Mouse (Mus musculus): ENCODE results near the gene Bend5. TPM values are rescaled to one million over a fixed set of nuclear protein-coding genes. Genes with fewer than 3 reads are reported as not detected.

The Bend5 gene
- polyA plus RNA-seq, 1 experiment from 2014 or later, result 65.8 TPM

DNA sequence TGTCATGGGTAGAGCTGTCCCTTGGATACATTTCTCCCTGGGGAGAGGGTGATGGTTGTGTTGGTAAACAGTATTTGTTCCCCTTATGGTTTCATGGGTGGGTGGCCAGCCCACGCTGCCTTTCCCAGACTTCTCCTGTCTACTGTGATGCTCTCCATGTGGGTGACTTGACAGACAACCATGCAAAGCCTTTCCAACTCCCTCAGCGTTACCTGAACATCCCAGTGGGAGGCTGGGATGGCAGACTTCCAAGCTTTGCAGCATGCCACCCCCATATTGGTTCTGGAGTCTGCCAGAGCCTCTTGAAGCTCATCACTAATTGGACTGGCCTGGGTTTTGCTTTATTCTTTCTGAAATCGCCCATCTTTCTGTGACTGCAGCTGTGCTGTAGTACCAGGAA, 83.9 kb downstream of the Bend5 start:
- ATAC-seq (ENCODE audit: low FRiP score, low read depth), result no peak
- Histone ChIP-seq H3K4me3 (no peak overlapping the region), H3K36me3 (no peaks in the 10 kb centered on the region), H3K27me3 (replicated peaks) (no peaks in the 10 kb centered on the region), H3K27ac (no peak overlapping the region), H3K4me1 (no peaks in the 10 kb centered on the region), H3K9ac (no peak overlapping the region), H3K4me2 (replicated peaks) (no peak overlapping the region), H3K9me3 (no peaks in the 10 kb centered on the region)
- 81% methylated on average over 3 of the region's 3 CpGs for WGBS

DNA sequence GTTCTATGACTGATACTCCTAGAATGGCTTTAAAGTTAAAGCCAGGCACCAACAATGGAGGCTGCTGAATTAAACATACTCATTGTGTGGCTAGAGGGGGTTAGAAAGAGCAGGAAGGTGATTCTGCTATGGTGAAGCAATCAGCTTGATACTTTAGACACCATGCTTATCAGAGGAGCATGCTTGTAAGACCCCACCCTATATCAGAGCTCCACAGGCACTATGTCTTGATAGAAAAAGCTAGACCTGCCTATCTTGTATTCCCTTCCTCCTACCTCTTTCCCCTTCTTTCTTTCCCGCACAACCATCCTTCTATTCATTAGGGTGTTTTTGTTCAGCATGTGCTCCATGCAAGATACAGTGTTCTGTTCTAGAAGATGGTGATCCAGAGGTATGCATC, 86.6 kb downstream of the Bend5 start:
- H3K9me3 ChIP-seq, result no peaks in the 10 kb centered on the region
- WGBS, result 83% methylated on average over 1 of the region's 1 CpGs
- no peak overlapping the region for H3K4me3 ChIP-seq
- no peak overlapping the region for H3K4me2 ChIP-seq (replicated peaks)
- no peaks in the 10 kb centered on the region for H3K36me3 ChIP-seq
- no peaks in the 10 kb centered on the region for H3K4me1 ChIP-seq
- H3K27me3 ChIP-seq (replicated peaks), result no peaks in the 10 kb centered on the region
- H3K27ac ChIP-seq, result no peak overlapping the region
- no peak for ATAC-seq (ENCODE audit: low FRiP score, low read depth)
- H3K9ac ChIP-seq, result no peak overlapping the region

- Histone ChIP-seq H3K9ac (no peak overlapping the region), H3K27ac (no peak overlapping the region), H3K4me1 (no peaks in the 10 kb centered on the region), H3K4me2 (replicated peaks) (no peak overlapping the region), H3K9me3 (no peaks in the 10 kb centered on the region), H3K36me3 (no peaks in the 10 kb centered on the region), H3K27me3 (replicated peaks) (no peaks in the 10 kb centered on the region), H3K4me3 (no peak overlapping the region)
- WGBS, result 82% methylated on average over 5 of the region's 5 CpGs
- ATAC-seq (ENCODE audit: low FRiP score, low read depth), result no peak
These were observed 88.3 kb downstream of the Bend5 start for GRCm38 (mm10) chr4:111502965-111503727.

GRCm38 (mm10) chr4:111504952-111505351, 90.1 kb downstream of the Bend5 start:
- Histone ChIP-seq H3K9ac (no peak overlapping the region), H3K9me3 (no peaks in the 10 kb centered on the region), H3K27me3 (replicated peaks) (no peaks in the 10 kb centered on the region), H3K4me2 (replicated peaks) (no peak overlapping the region), H3K4me1 (no peaks in the 10 kb centered on the region), H3K36me3 (no peaks in the 10 kb centered on the region), H3K4me3 (no peak overlapping the region), H3K27ac (no peak overlapping the region)
- ATAC-seq (ENCODE audit: low FRiP score, low read depth), result no peak
- WGBS, result 93% methylated on average over 2 of the region's 2 CpGs

Measured in neural tube, embryonic 12.5 days (tissue).